Mouse (Mus musculus) spleen, postnatal 36 days (tissue): ENCODE data around the gene Brd4.

ENCODE experiments used
- DNase-seq, 2 experiments: peaks; one replicate each; pipeline ENCODE4 v3.0.0; 2022; ENCODE audit warnings: low spot score in 2 of 2, mixed read lengths in 1 of 2

The Brd4 gene

GRCm38 (mm10) chr17:32281126-32281525 lies 3.4 kb downstream of the Brd4 start:
- no peak for DNase-seq

- DNase-seq: no peak
Measured at GRCm38 (mm10) chr17:32280575-32280974, 3.9 kb downstream of the Brd4 start.

- DNase-seq: no peak
Measured at GRCm38 (mm10) chr17:32277201-32277600, 7.3 kb downstream of the Brd4 start.

- DNase-seq: no peak
Measured at GRCm38 (mm10) chr17:32275568-32275967, 9.0 kb downstream of the Brd4 start.

GRCm38 (mm10) chr17:32269151-32269550 lies 15.4 kb downstream of the Brd4 start:
- no peak for DNase-seq

GRCm38 (mm10) chr17:32268540-32268960 lies 16.0 kb downstream of the Brd4 start:
- DNase-seq: no peak

GRCm38 (mm10) chr17:32268096-32268495 lies 16.4 kb downstream of the Brd4 start:
- no peak for DNase-seq

GRCm38 (mm10) chr17:32267617-32268016 lies 16.9 kb downstream of the Brd4 start:
- no peak for DNase-seq

GRCm38 (mm10) chr17:32263672-32264071 lies 20.9 kb downstream of the Brd4 start:
- no peak for DNase-seq

GRCm38 (mm10) chr17:32262831-32263559 lies 21.5 kb downstream of the Brd4 start:
- no peak for DNase-seq

- DNase-seq: no peak
Measured at GRCm38 (mm10) chr17:32258869-32259268, 25.7 kb downstream of the Brd4 start.

- DNase-seq: no peak
Measured at GRCm38 (mm10) chr17:32257944-32258343, 26.6 kb downstream of the Brd4 start.

GRCm38 (mm10) chr17:32257452-32257851 lies 27.1 kb downstream of the Brd4 start:
- no peak for DNase-seq

GRCm38 (mm10) chr17:32256896-32257295 lies 27.6 kb downstream of the Brd4 start:
- DNase-seq: no peak

- DNase-seq: no peak
Measured at GRCm38 (mm10) chr17:32253261-32253660, 31.3 kb downstream of the Brd4 start.

- no peak for DNase-seq
Measured at GRCm38 (mm10) chr17:32251827-32252470, 32.6 kb downstream of the Brd4 start.

GRCm38 (mm10) chr17:32250066-32250465 lies 34.5 kb downstream of the Brd4 start:
- no peak for DNase-seq

GRCm38 (mm10) chr17:32248192-32248591 lies 36.3 kb downstream of the Brd4 start:
- no peak for DNase-seq

- no peak for DNase-seq
Measured at GRCm38 (mm10) chr17:32247616-32248015, 36.9 kb downstream of the Brd4 start.

GRCm38 (mm10) chr17:32246117-32246516 lies 38.4 kb downstream of the Brd4 start:
- no peak for DNase-seq

- peak; percentile 22 to 34 for DNase-seq
Measured at GRCm38 (mm10) chr17:32240881-32241531, 43.5 kb downstream of the Brd4 start.

- no peak for DNase-seq
Measured at GRCm38 (mm10) chr17:32238589-32238988, 45.9 kb downstream of the Brd4 start.
